Mouse (Mus musculus): ENCODE data around the gene Cyp27a1. TPM values are rescaled to one million over a fixed set of nuclear protein-coding genes. Genes with fewer than 3 reads are reported as not detected.

Cyp27a1 gene
- polyA plus RNA-seq (2015; fragmentation: Nextera tagmentation; extraction: Ambion mirVana) = 10.3 and 10.8 TPM in 2 replicates

DNA sequence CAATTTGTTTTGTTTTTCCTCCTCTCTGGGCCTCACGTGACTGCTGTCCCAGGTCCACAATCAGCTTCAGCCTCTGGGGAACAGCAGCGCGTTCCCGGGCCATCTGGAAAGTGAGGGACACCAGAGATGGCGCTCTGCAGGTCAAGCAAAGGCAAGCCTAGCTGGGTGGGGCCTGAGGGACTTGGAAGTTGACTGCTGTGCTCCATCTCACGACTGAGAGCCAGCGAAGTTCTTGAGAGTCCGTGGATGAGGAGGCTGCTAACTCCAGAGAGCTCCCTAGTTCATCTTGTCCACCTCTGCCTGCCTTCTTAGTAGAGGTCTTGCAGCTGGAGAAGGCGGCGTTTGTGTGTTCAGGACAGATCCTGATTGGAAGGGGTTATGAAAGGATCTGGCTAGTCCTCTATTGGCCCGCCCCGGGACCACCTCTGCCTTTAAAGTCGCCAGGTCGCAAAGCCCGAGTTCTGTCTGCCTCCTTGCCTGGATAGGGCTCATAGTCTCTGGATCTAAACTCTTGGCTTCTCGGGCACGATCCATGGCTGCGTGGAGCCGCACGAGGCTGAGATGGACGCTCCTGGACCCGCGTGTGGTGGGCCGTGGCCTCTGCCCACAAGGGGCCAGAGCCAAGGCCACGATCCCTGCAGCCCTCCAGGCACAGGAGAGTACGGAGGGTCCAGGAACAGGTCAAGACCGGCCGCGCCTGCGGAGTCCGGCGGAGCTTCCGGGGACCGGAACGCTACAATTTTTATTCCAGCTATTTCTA lies at the start of gene Cyp27a1:
TSS of gene Cyp27a1 (plus strand) at position 476 of the 760 bp plus-strand sequence.
- peak; percentile 43; the same call in 1 of the 2 replicates for TF ChIP-seq CTCF (IDR thresholded peaks at IDR 0.05; ENCODE audit: low read depth)
- peak within 1 kb of the TSS; percentile 51 for H3K27ac ChIP-seq
- no peaks in the 10 kb centered on the region for H3K36me3 ChIP-seq (ENCODE audit: insufficient read depth, low read length)

GRCm38 (mm10) chr1:74665153-74665552 lies 48.2 kb upstream of the Cyp27a1 start:
- H3K27me3 ChIP-seq (ENCODE audit: insufficient read depth, low read length) = no peaks in the 10 kb centered on the region
- no peaks in the 10 kb centered on the region for H3K4me1 ChIP-seq (replicated peaks; ENCODE audit: insufficient read depth, low read length)
- 54% methylated on average over 6 of the region's 6 CpGs for WGBS
- no peaks in the 10 kb centered on the region for H3K9me3 ChIP-seq (replicated peaks; ENCODE audit: low read length)
- H3K36me3 ChIP-seq (ENCODE audit: insufficient read depth, low read length) = no peaks in the 10 kb centered on the region
- H3K9ac ChIP-seq (ENCODE audit: low read depth, low read length) = no peak overlapping the region
- no peak for TF ChIP-seq CTCF (IDR thresholded peaks at IDR 0.05; ENCODE audit: low read depth)
- H3K4me3 ChIP-seq (replicated peaks; ENCODE audit: low read depth, low read length) = no peak overlapping the region
- no peak overlapping the region for H3K27ac ChIP-seq
- DNase-seq (ENCODE audit: low spot score) (no peak), ATAC-seq (replicated peaks; ENCODE audit: low FRiP score, low read depth) (no peak)
- H3K4me2 ChIP-seq (ENCODE audit: low read length) = no peak overlapping the region

More for the DNA sequence above, at the start of gene Cyp27a1:
- Histone ChIP-seq H3K4me1 (replicated peaks; ENCODE audit: insufficient read depth, low read length) (no peaks in the 10 kb centered on the region), H3K4me3 (replicated peaks; ENCODE audit: low read depth, low read length) (peak within 1 kb of the TSS; percentile 42), H3K9ac (ENCODE audit: low read depth, low read length) (peak within 1 kb of the TSS; percentile 55), H3K9me3 (replicated peaks; ENCODE audit: low read length) (no peaks in the 10 kb centered on the region), H3K27me3 (ENCODE audit: insufficient read depth, low read length) (no peaks in the 10 kb centered on the region), H3K4me2 (ENCODE audit: low read length) (peak within 1 kb of the TSS; percentile 89)
- DNase-seq (ENCODE audit: low spot score) (peak; percentile 89), ATAC-seq (replicated peaks; ENCODE audit: low FRiP score, low read depth) (peak; percentile 80)
- under 1% methylated on average over 35 of the region's 35 CpGs for WGBS

- H3K4me2 ChIP-seq (ENCODE audit: low read length) = no peak overlapping the region
- H3K9me3 ChIP-seq (replicated peaks; ENCODE audit: low read length) = no peaks in the 10 kb centered on the region
- no peak for ATAC-seq (replicated peaks; ENCODE audit: low FRiP score, low read depth)
- TF ChIP-seq CTCF (IDR thresholded peaks at IDR 0.05; ENCODE audit: low read depth) = no peak
- WGBS = 91% methylated on average over 3 of the region's 3 CpGs
- DNase-seq (ENCODE audit: low spot score) = no peak
- no peaks in the 10 kb centered on the region for H3K36me3 ChIP-seq (ENCODE audit: insufficient read depth, low read length)
- no peaks in the 10 kb centered on the region for H3K27me3 ChIP-seq (ENCODE audit: insufficient read depth, low read length)
- H3K4me3 ChIP-seq (replicated peaks; ENCODE audit: low read depth, low read length) = no peak overlapping the region
- no peak overlapping the region for H3K9ac ChIP-seq (ENCODE audit: low read depth, low read length)
- no peak overlapping the region for H3K27ac ChIP-seq
- H3K4me1 ChIP-seq (replicated peaks; ENCODE audit: insufficient read depth, low read length) = no peaks in the 10 kb centered on the region
Observed at GRCm38 (mm10) chr1:74668371-74668770, 45.0 kb upstream of the Cyp27a1 start.

GRCm38 (mm10) chr1:74672731-74673130 lies 40.6 kb upstream of the Cyp27a1 start:
- no peak overlapping the region for H3K4me3 ChIP-seq (replicated peaks; ENCODE audit: low read depth, low read length)
- WGBS = 62% methylated on average over 7 of the region's 7 CpGs
- DNase-seq (ENCODE audit: low spot score) (no peak), ATAC-seq (replicated peaks; ENCODE audit: low FRiP score, low read depth) (no peak)
- no peak for TF ChIP-seq CTCF (IDR thresholded peaks at IDR 0.05; ENCODE audit: low read depth)
- H3K4me2 ChIP-seq (ENCODE audit: low read length) = no peak overlapping the region
- 0 out of 2 replicates have a peak, but pooled peaks cover 6% of the 10 kb centered on the region for H3K36me3 ChIP-seq (ENCODE audit: insufficient read depth, low read length)
- H3K9ac ChIP-seq (ENCODE audit: low read depth, low read length) = no peak overlapping the region
- H3K9me3 ChIP-seq (replicated peaks; ENCODE audit: low read length) = no peaks in the 10 kb centered on the region
- H3K27me3 ChIP-seq (ENCODE audit: insufficient read depth, low read length) = no peaks in the 10 kb centered on the region
- no peaks in the 10 kb centered on the region for H3K4me1 ChIP-seq (replicated peaks; ENCODE audit: insufficient read depth, low read length)
- H3K27ac ChIP-seq = no peak overlapping the region

DNA sequence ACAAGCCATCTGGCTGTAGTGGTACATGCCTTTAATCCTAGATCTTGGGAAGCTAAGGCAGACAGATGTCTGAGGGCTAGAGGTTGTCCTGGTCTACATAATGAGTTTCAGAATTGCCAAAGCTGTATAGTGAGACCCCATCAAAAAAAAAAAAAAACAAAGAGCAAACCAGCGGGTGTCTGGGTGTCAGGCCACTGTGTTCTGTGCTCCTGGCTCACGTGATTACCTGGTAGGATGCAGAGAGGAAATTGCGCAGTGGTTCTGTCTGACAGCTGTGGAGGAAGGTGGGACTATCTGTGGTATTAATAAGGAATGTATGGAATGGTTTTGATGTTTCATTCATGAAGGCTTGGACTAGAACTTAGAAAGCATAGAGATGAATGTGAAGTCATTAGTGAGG lies 36.5 kb upstream of the Cyp27a1 start:
- H3K4me3 ChIP-seq (replicated peaks; ENCODE audit: low read depth, low read length) = no peak overlapping the region
- H3K9ac ChIP-seq (ENCODE audit: low read depth, low read length) = no peak overlapping the region
- no peaks in the 10 kb centered on the region for H3K9me3 ChIP-seq (replicated peaks; ENCODE audit: low read length)
- ATAC-seq (replicated peaks; ENCODE audit: low FRiP score, low read depth) (no peak), DNase-seq (ENCODE audit: low spot score) (no peak)
- peaks cover 28% of the 10 kb centered on the region for H3K36me3 ChIP-seq (ENCODE audit: insufficient read depth, low read length)
- H3K4me2 ChIP-seq (ENCODE audit: low read length) = no peak overlapping the region
- no peak for TF ChIP-seq CTCF (IDR thresholded peaks at IDR 0.05; ENCODE audit: low read depth)
- no peaks in the 10 kb centered on the region for H3K27me3 ChIP-seq (ENCODE audit: insufficient read depth, low read length)
- no peaks in the 10 kb centered on the region for H3K4me1 ChIP-seq (replicated peaks; ENCODE audit: insufficient read depth, low read length)
- WGBS = 92% methylated on average over 3 of the region's 3 CpGs
- no peak overlapping the region for H3K27ac ChIP-seq

GRCm38 (mm10) chr1:74677843-74678242 lies 35.5 kb upstream of the Cyp27a1 start:
- Histone ChIP-seq H3K27me3 (ENCODE audit: insufficient read depth, low read length) (no peaks in the 10 kb centered on the region), H3K4me1 (replicated peaks; ENCODE audit: insufficient read depth, low read length) (no peaks in the 10 kb centered on the region), H3K27ac (no peak overlapping the region), H3K4me2 (ENCODE audit: low read length) (no peak overlapping the region), H3K9me3 (replicated peaks; ENCODE audit: low read length) (no peaks in the 10 kb centered on the region), H3K4me3 (replicated peaks; ENCODE audit: low read depth, low read length) (no peak overlapping the region), H3K9ac (ENCODE audit: low read depth, low read length) (no peak overlapping the region), H3K36me3 (ENCODE audit: insufficient read depth, low read length) (peaks cover 33% of the 10 kb centered on the region)
- 78% methylated on average over 1 of the region's 1 CpGs for WGBS
- no peak for DNase-seq (ENCODE audit: low spot score)
- TF ChIP-seq CTCF (IDR thresholded peaks at IDR 0.05; ENCODE audit: low read depth) = no peak
- no peak for ATAC-seq (replicated peaks; ENCODE audit: low FRiP score, low read depth)

Measured in kidney, postnatal 0 days (tissue).